Mouse (Mus musculus) embryo, embryonic 10 days (tissue): ENCODE data around the gene Gtf2h2.
"Not testable (repeated sequence)": the region's sequence is repeated elsewhere in the genome, so short reads cannot be mapped to it uniquely, and the experiment has no call there.

ENCODE experiments used
- DNase-seq: peaks from one replicate; pipeline ENCODE4 v3.0.0-alpha.2; 2015; ENCODE audit warnings: low spot score

The Gtf2h2 gene

GRCm38 (mm10) chr13:100490424-100490823 is 2.0 kb downstream of the Gtf2h2 start:
- DNase-seq = no peak

GRCm38 (mm10) chr13:100483610-100484009 is 8.8 kb downstream of the Gtf2h2 start:
- DNase-seq = no peak

- no peak for DNase-seq
These were observed 28.7 kb downstream of the Gtf2h2 start for GRCm38 (mm10) chr13:100463527-100464222.

GRCm38 (mm10) chr13:100461336-100461735 is 31.0 kb downstream of the Gtf2h2 start:
- no peak for DNase-seq

GRCm38 (mm10) chr13:100452415-100453127 is 39.8 kb downstream of the Gtf2h2 start, which contains the start of gene Naip1:
TSS of gene Naip1 (minus strand) at chr13:100452869.
- DNase-seq = not testable (repeated sequence)

GRCm38 (mm10) chr13:100449495-100449894 is 42.9 kb downstream of the Gtf2h2 start:
- DNase-seq = no peak

GRCm38 (mm10) chr13:100440116-100440515 is 52.3 kb downstream of the Gtf2h2 start:
- DNase-seq = no peak

GRCm38 (mm10) chr13:100438701-100439100 is 53.7 kb downstream of the Gtf2h2 start:
- no peak for DNase-seq

GRCm38 (mm10) chr13:100437322-100437825 is 55.0 kb downstream of the Gtf2h2 start:
- DNase-seq = no peak

- not testable (repeated sequence) for DNase-seq
These were observed 55.7 kb downstream of the Gtf2h2 start for GRCm38 (mm10) chr13:100436556-100437163.

- DNase-seq = not testable (repeated sequence)
These were observed 72.4 kb downstream of the Gtf2h2 start for GRCm38 (mm10) chr13:100419958-100420357.

GRCm38 (mm10) chr13:100414428-100414827 is 78.0 kb downstream of the Gtf2h2 start:
- DNase-seq = no peak
